Mouse (Mus musculus) embryonic fibroblast, embryonic 13.5 days (primary cell): ENCODE data around the gene Prtg. TPM values are rescaled to one million over a fixed set of nuclear protein-coding genes. Genes with fewer than 3 reads are reported as not detected.

Experiments
- H3K27ac ChIP-seq: 2 replicates; pipeline ENCODE4 v1.5.1; 2012; ENCODE audit warnings: low read length, control low read depth, inconsistent platforms; ENCODE audit not compliant: insufficient read depth
- H3K4me1 ChIP-seq: 2 replicates; pipeline ENCODE4 v1.6.1; 2011; ENCODE audit warnings: low read length; ENCODE audit not compliant: control insufficient read depth, insufficient read depth
- H3K4me3 ChIP-seq: 2 replicates; pipeline ENCODE4 v1.5.1; 2011; ENCODE audit warnings: mild to moderate bottlenecking, control low read depth, low read length; ENCODE audit not compliant: insufficient read depth
- CTCF ChIP-seq: IDR thresholded peaks from 2 replicates; pipeline ENCODE4 v1.5.1; 2011; ENCODE audit warnings: mild to moderate bottlenecking, control low read depth, low read length, moderate library complexity, borderline replicate concordance; ENCODE audit not compliant: insufficient read depth
- POLR2A ChIP-seq: IDR thresholded peaks from 2 replicates; pipeline ENCODE4 v1.6.1; 2011; ENCODE audit warnings: low read depth, mild to moderate bottlenecking, control low read depth, low read length, moderate library complexity
- polyA plus RNA-seq: library from polyadenylated mRNA; stranded (reverse); fragments of >200 nt; gene quantifications from 2 replicates; pipeline ENCODE4 v1.2.4, GENCODE M21; 2011; ENCODE audit warnings: low read depth; ENCODE audit not compliant: missing spikeins, insufficient read length

The Prtg gene
- polyA plus RNA-seq, 1 experiment = 0.32 TPM

DNA sequence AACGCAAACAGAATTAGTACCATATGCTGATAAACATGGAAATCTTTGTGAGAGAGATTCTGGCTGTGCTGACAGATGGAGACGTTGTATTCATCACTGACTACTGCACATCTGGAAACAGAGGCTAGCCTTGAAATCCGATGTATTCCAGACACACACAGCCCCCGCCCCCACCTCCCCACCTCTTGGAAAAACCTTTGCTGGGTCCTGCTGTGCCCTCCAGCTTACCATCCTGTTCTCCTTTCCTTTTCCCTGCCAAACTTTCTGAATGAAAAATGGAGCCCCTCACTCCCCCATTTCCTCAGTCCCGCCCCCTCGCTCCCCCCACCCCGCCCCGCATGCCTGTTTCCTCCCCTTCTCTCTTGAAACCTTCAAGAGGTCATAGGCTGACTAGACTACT lies 24.6 kb upstream of the Prtg start:
- Histone ChIP-seq H3K4me1 (no peaks in the 10 kb centered on the region), H3K4me3 (no peak overlapping the region), H3K27ac (no peak overlapping the region)
- TF ChIP-seq CTCF (no peak), POLR2A (no peak)

DNA sequence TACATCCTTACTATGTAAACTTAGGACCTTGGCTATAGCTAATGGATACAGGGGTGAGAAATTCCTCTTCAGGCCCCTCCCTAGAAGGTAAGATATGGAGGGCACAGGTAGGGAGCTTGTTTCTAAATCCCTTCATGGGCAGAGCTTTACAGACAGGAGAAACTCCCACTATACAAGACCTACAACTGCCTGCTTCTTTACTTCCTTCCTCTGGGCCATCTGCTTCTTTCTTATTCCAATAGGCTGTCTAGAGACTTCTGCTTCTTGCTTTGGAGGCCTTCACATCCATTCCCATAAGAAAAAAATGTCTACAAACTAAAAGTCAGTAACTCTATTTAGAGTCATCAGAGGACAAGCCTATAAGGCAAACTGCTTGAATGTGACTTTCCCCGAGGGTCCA lies 18.9 kb upstream of the Prtg start:
- H3K4me1 ChIP-seq = peaks cover 8% of the 10 kb centered on the region
- H3K27ac ChIP-seq = no peak overlapping the region
- TF ChIP-seq CTCF (no peak), POLR2A (no peak)
- H3K4me3 ChIP-seq = no peak overlapping the region

DNA sequence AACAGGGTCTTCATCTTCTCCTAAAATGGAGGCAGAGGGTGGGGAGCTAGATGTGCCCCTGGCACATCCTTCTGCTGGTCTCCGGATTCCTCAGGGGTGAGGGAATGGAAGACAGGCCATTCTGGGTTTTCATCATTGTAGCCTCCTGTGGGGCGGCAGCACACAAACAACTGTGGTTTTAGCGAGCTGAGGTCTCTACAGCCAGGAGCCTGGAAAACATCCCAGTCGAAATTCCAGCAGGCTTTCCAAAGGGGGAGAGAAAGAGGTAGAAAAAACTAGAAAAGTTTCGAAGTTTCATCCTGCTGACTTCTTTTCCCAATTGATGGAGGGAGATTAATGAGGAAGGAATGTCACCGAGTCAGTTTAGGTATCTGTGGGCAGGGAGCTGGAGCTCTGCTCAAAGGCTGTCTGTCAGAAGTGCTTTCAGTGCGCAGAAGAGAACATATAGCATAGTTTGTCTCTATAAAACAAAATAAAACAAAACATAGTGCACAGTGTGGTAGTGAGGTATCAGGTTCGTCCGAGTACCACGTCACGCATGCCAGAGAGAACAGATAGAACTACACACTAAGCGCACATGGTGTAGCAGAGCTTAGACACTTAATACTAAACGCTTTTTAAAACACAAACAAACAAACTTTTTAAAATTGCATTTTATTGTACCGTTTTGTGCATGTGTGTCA lies 16.0 kb upstream of the Prtg start:
- Histone ChIP-seq H3K4me3 (no peak overlapping the region), H3K4me1 (peaks cover 8% of the 10 kb centered on the region), H3K27ac (peak overlapping the region; percentile 82)
- TF ChIP-seq CTCF (no peak), POLR2A (peak; percentile 27; the same call in 1 of the 2 replicates)

DNA sequence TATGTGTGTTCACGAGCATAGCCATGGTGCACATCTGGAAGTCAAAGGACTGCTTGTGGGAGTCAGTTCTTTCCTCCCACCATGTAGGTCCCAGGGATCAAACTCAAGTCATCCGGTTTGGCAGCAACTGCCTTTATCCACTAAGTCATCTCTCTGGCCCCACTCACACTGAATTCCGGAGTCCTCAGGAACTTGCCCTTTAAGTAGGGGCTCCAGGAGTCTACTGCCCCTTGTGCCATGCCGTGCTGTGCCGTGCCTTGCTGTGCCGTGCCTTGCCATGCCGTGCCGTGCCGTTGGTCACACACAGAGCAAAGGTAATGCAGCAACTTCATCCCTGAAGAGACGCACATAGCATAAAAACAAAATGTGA lies 15.5 kb upstream of the Prtg start:
- Histone ChIP-seq H3K4me3 (no peak overlapping the region), H3K4me1 (peaks cover 8% of the 10 kb centered on the region), H3K27ac (peak overlapping the region; percentile 69)
- TF ChIP-seq CTCF (no peak; the same call in 1 of the 2 replicates), POLR2A (no peak)

DNA sequence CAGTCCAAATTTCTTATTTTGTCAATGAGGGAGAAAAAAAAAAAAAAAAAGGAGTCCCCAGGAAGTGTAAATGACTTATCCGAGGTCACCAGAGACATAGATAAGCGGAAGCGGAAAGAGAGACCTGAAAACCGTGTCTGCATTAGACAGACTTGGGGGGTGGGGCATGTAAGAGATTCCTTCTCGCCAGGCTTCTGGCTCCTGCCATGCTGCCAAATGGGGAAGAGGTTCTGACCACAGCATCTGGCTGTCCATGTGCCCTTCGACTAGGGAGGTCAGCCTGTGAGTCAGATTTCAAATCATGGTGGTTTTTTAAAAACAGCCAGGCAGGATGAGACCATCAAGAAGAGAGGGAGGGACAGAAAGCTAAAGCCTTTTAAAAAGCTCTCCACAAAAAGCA lies 15.0 kb upstream of the Prtg start:
- H3K27ac ChIP-seq = no peak overlapping the region
- TF ChIP-seq POLR2A (no peak), CTCF (no peak)
- H3K4me1 ChIP-seq = peaks cover 8% of the 10 kb centered on the region
- H3K4me3 ChIP-seq = no peak overlapping the region

DNA sequence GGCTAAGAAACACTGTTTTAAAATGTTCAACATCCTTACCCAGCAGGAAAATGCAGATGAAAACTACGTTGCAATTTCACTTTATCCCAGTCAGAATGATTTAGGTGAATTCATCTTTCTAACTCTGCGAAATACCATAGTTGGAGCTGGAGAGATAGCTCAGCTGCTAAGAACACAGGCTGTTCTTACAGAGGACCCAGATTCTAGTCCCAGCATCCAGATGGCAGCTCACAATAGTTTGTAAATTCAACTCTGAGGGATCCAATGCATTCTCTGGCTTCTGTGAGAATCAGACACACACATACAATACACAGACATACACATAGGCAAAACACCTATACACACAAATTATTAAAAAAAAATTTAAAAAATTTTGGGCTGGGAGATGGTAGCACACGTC lies 11.4 kb upstream of the Prtg start:
- no peak overlapping the region for H3K4me3 ChIP-seq
- TF ChIP-seq POLR2A (no peak), CTCF (no peak)
- peaks cover 8% of the 10 kb centered on the region for H3K4me1 ChIP-seq
- H3K27ac ChIP-seq = no peak overlapping the region

DNA sequence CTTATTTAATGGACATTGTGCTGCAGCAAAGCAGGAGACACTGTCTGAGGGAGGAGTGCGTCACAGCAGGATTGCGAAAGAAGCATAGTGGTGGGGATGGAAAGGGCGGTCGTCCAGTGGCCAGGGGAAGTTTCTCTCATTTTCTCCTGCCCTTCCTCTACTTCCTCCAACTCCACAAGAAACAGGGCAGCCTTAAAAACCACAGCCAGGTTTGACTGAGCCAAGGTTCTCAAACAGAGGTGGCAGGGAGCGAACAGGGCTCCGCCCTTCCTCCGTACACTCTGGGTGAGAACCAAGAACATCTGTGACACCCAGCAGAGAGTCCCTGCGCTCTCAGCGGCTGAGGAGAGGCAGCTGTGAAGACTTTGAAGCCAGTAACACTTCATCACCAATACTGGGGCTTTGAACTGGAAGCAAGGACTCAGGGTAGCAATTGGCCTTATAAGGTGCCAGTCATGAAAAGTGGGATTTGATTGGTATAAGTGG lies 9.5 kb upstream of the Prtg start:
- H3K4me3 ChIP-seq = no peak overlapping the region
- no peaks in the 10 kb centered on the region for H3K4me1 ChIP-seq
- no peak overlapping the region for H3K27ac ChIP-seq
- TF ChIP-seq POLR2A (no peak), CTCF (no peak)

DNA sequence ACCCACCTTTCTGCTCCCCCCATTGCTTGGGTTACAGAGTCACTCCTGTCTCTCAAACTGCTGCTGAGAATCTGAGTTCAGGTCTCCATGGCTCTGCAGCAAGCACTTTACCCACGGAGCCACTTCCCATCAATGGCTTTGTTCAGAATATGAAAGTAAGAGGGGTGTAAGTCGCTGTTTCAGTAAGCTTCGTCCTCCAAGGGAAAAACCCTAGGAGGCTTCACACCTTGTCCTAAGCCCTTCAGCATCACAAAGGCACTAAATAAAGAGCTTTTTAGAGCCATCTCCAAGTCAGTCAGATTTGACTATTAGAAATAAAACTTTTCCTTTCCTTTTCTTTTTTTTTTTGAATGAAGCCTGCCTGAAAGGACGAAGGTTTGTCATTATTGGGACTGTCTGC lies 3.4 kb upstream of the Prtg start:
- TF ChIP-seq CTCF (no peak), POLR2A (no peak)

DNA sequence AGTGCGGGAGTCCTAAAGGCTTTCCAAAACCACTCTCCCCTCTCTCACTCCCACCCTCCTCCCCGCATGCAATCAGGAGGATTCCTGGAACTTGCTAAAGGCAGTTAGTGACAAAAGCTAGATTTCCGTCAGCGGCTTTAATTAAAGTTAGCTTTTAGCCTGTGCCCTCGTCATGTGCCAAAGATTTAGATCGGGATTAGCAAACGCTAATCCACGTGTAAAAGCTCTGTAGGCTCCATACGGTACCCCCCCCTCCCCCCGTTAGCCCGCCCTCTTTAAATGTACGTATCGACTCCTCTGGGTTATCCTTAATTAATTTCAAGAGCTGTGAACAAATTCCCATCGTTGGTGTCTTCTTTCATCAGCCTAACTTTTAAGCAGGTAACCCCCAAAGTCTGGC lies 528 bp upstream of the Prtg start:
- TF ChIP-seq POLR2A (no peak), CTCF (no peak)
- H3K27ac ChIP-seq = no peak overlapping the region
- no peaks in the 10 kb centered on the region; the same call in 1 of the 2 replicates for H3K4me1 ChIP-seq
- H3K4me3 ChIP-seq = no peak overlapping the region

More for the DNA sequence above, 3.4 kb upstream of the Prtg start:
- H3K4me1 ChIP-seq = no peaks in the 10 kb centered on the region; the same call in 1 of the 2 replicates
- H3K27ac ChIP-seq = no peak overlapping the region
- no peak overlapping the region for H3K4me3 ChIP-seq

DNA sequence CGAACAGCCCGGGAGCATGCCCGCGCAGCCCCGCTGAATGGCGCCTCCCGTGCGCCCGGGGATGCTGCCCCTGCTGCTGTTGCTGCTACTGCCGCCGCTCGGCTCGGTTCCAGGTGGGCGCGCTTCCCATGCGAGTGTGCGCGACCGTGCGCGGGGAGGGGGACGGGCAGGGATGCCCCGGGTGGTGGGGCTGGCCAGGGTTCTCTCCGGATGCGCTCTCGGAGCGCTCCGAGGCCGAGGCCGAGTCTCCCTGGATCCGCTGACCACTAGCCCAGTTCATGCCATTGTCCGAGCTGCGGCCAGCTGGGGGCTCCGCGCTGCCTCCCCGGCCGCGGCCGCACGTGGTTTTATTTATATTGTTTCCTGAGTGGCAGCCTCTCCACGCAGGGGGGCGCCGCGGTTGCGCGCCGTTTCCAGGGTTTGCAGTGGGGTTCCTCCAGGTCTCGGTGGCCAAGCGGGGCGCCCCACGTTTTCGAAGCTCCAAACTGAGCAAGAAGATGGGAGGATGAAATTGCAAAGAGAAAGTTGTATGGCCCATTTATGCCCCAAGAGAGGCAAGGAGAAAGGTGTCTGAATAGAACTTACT lies 839 bp downstream of the Prtg start:
- Histone ChIP-seq H3K27ac (no peak overlapping the region), H3K4me1 (no peaks in the 10 kb centered on the region; the same call in 1 of the 2 replicates)

More for the DNA sequence above, 839 bp downstream of the Prtg start:
- peak overlapping the region; percentile 66 for H3K4me3 ChIP-seq
- TF ChIP-seq POLR2A = no peak
- no peak for TF ChIP-seq CTCF
